Mouse (Mus musculus): Measurements from ENCODE around the gene Pomp. TPM values are rescaled to one million over a fixed set of nuclear protein-coding genes. Genes with fewer than 3 reads are reported as not detected.
A peak's percentile ranks its signal among the peaks of the same experiment; 100 is the strongest.

Gene Pomp
- total and polyA plus RNA-seq, 2 experiments: 71.0 to 233 TPM

DNA sequence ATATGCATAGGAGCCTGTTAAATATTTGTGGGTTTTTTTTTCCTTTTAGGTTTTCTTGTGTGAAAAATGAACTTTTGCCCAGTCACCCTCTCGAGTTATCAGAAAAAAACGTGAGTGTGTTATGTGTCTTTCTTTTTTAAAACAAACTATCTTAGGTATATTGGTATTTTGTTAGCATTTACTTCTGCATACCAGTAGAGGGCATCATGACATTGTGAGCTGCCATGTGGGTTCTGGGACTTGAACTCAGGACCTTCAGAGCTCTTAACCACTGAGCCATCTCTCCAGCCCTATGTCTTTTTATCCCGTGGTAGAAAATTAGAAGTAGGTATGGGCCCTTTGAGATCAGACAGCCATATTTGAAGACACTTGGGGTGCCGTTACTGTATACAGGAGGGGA is 8.4 kb downstream of the Pomp start:
- Histone ChIP-seq H3K4me1 (ENCODE audit: control insufficient read depth, insufficient read depth, low read length) (no peaks in the 10 kb centered on the region), H3K79me2 (ENCODE audit: control insufficient read depth, insufficient read depth, low read length) (peaks cover 9% of the 10 kb centered on the region; the same call in 1 of the 2 replicates), H3K27me3 (ENCODE audit: control insufficient read depth, insufficient read depth, low read length) (no peaks in the 10 kb centered on the region), H3K27ac (replicated peaks; ENCODE audit: insufficient read depth, low read depth, low read length) (no peak overlapping the region), H3K36me3 (ENCODE audit: control insufficient read depth, insufficient read depth, low read length) (peaks cover 43% of the 10 kb centered on the region), H3K9ac (ENCODE audit: low read depth, low read length) (no peak overlapping the region), H3K4me3 (ENCODE audit: insufficient read depth, low read depth, low read length) (no peak overlapping the region)
- TF ChIP-seq POLR2A (IDR thresholded peaks at IDR 0.05; ENCODE audit: extremely low read depth, insufficient read depth, low read length) (no peak), CTCF (IDR thresholded peaks at IDR 0.05; ENCODE audit: low read depth, low read length) (no peak)
- DNase-seq (ENCODE audit: extremely low read depth, low read depth, low spot score): no peak
- 91% methylated on average over 4 of the region's 4 CpGs for WGBS

- Histone ChIP-seq H3K4me3 (ENCODE audit: insufficient read depth, low read depth, low read length) (no peak overlapping the region), H3K27ac (replicated peaks; ENCODE audit: insufficient read depth, low read depth, low read length) (no peak overlapping the region), H3K9ac (ENCODE audit: low read depth, low read length) (no peak overlapping the region), H3K36me3 (ENCODE audit: control insufficient read depth, insufficient read depth, low read length) (peaks cover 39% of the 10 kb centered on the region), H3K27me3 (ENCODE audit: control insufficient read depth, insufficient read depth, low read length) (no peaks in the 10 kb centered on the region), H3K79me2 (ENCODE audit: control insufficient read depth, insufficient read depth, low read length) (peaks cover 3% of the 10 kb centered on the region; the same call in 1 of the 2 replicates), H3K4me1 (ENCODE audit: control insufficient read depth, insufficient read depth, low read length) (no peaks in the 10 kb centered on the region)
- DNase-seq (ENCODE audit: extremely low read depth, low read depth, low spot score): no peak
- whole genome bisulfite sequencing: 81% methylated on average over 6 of the region's 6 CpGs
- TF ChIP-seq POLR2A (IDR thresholded peaks at IDR 0.05; ENCODE audit: extremely low read depth, insufficient read depth, low read length) (no peak), CTCF (IDR thresholded peaks at IDR 0.05; ENCODE audit: low read depth, low read length) (no peak)
Measured at GRCm38 (mm10) chr5:147869568-147869967, 9.3 kb downstream of the Pomp start.

DNA sequence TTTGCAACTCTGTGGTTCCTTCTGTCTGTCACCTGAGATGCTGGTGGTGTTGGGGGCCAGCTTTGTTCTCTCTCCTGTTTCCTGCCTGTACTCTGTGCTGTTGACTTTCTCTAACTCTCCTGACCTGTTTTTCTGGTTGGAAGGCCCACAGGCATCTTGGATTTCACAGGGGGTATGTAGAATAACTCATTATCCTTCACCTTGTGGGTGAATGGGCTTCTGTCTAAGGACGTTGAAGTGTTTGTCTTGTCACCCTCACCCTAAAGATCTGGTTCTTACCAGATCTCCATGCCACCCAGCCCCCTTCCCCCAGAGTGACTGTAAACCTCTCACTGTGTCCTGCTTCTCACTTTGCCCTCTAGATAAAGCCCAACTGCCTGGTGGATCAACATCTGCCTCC is 10.0 kb downstream of the Pomp start:
- no peak for TF ChIP-seq CTCF (IDR thresholded peaks at IDR 0.05; ENCODE audit: low read depth, low read length)
- no peak for TF ChIP-seq POLR2A (IDR thresholded peaks at IDR 0.05; ENCODE audit: extremely low read depth, insufficient read depth, low read length)
- Histone ChIP-seq H3K4me1 (ENCODE audit: control insufficient read depth, insufficient read depth, low read length) (no peaks in the 10 kb centered on the region), H3K27ac (replicated peaks; ENCODE audit: insufficient read depth, low read depth, low read length) (no peak overlapping the region), H3K9ac (ENCODE audit: low read depth, low read length) (no peak overlapping the region), H3K27me3 (ENCODE audit: control insufficient read depth, insufficient read depth, low read length) (no peaks in the 10 kb centered on the region), H3K4me3 (ENCODE audit: insufficient read depth, low read depth, low read length) (no peak overlapping the region), H3K79me2 (ENCODE audit: control insufficient read depth, insufficient read depth, low read length) (no peaks in the 10 kb centered on the region; the same call in 1 of the 2 replicates), H3K36me3 (ENCODE audit: control insufficient read depth, insufficient read depth, low read length) (peaks cover 37% of the 10 kb centered on the region)
- no peak for DNase-seq (ENCODE audit: extremely low read depth, low read depth, low spot score)
- 73% methylated on average over 1 of the region's 1 CpGs for WGBS

GRCm38 (mm10) chr5:147871091-147871820 is 11.0 kb downstream of the Pomp start:
- Histone ChIP-seq H3K4me1 (ENCODE audit: control insufficient read depth, insufficient read depth, low read length) (no peaks in the 10 kb centered on the region), H3K4me3 (ENCODE audit: insufficient read depth, low read depth, low read length) (no peak overlapping the region), H3K36me3 (ENCODE audit: control insufficient read depth, insufficient read depth, low read length) (peaks cover 44% of the 10 kb centered on the region), H3K79me2 (ENCODE audit: control insufficient read depth, insufficient read depth, low read length) (no peaks in the 10 kb centered on the region; the same call in 1 of the 2 replicates), H3K27ac (replicated peaks; ENCODE audit: insufficient read depth, low read depth, low read length) (no peak overlapping the region), H3K9ac (ENCODE audit: low read depth, low read length) (no peak overlapping the region), H3K27me3 (ENCODE audit: control insufficient read depth, insufficient read depth, low read length) (no peaks in the 10 kb centered on the region)
- WGBS: 80% methylated on average over 15 of the region's 15 CpGs
- no peak for DNase-seq (ENCODE audit: extremely low read depth, low read depth, low spot score)
- TF ChIP-seq POLR2A (IDR thresholded peaks at IDR 0.05; ENCODE audit: extremely low read depth, insufficient read depth, low read length) (no peak), CTCF (IDR thresholded peaks at IDR 0.05; ENCODE audit: low read depth, low read length) (no peak)

- WGBS: 54% methylated on average over 18 of the region's 18 CpGs
- H3K27me3 ChIP-seq (ENCODE audit: control insufficient read depth, insufficient read depth, low read length): no peaks in the 10 kb centered on the region
- H3K4me1 ChIP-seq (ENCODE audit: control insufficient read depth, insufficient read depth, low read length): no peaks in the 10 kb centered on the region
- DNase-seq (ENCODE audit: extremely low read depth, low read depth, low spot score): peak; percentile 87
- H3K4me3 ChIP-seq (ENCODE audit: insufficient read depth, low read depth, low read length): no peak overlapping the region
- no peaks in the 10 kb centered on the region for H3K79me2 ChIP-seq (ENCODE audit: control insufficient read depth, insufficient read depth, low read length)
- TF ChIP-seq POLR2A (IDR thresholded peaks at IDR 0.05; ENCODE audit: extremely low read depth, insufficient read depth, low read length): no peak
- no peak for TF ChIP-seq CTCF (IDR thresholded peaks at IDR 0.05; ENCODE audit: low read depth, low read length)
- no peak overlapping the region for H3K27ac ChIP-seq (replicated peaks; ENCODE audit: insufficient read depth, low read depth, low read length)
- no peak overlapping the region for H3K9ac ChIP-seq (ENCODE audit: low read depth, low read length)
- peaks cover 55% of the 10 kb centered on the region for H3K36me3 ChIP-seq (ENCODE audit: control insufficient read depth, insufficient read depth, low read length)
Measured at GRCm38 (mm10) chr5:147874491-147875065, 14.3 kb downstream of the Pomp start.

DNA sequence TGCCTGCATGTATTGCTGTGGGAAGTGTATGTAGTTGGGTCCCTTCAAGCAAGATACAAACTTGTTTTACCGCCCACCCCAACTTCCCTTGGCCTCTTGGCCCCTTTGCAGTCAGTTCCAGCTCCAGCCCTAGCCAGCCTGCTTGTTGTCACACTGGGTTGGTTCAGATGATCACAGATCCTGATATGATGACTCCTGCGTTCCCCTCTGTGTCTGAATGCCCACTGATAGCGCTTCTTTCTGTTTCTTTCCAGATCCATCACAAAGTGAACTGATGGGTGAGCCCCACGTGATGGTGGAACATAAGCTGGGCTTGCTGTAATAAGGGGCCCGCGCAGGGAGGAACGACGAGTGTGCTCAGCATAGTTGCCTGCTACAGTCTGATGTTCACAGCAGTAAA is 14.9 kb downstream of the Pomp start:
- no peak overlapping the region for H3K27ac ChIP-seq (replicated peaks; ENCODE audit: insufficient read depth, low read depth, low read length)
- H3K36me3 ChIP-seq (ENCODE audit: control insufficient read depth, insufficient read depth, low read length): peaks cover 50% of the 10 kb centered on the region

More for the DNA sequence above, 14.9 kb downstream of the Pomp start:
- no peak for DNase-seq (ENCODE audit: extremely low read depth, low read depth, low spot score)
- 96% methylated on average over 8 of the region's 8 CpGs for WGBS
- no peak overlapping the region for H3K4me3 ChIP-seq (ENCODE audit: insufficient read depth, low read depth, low read length)
- H3K4me1 ChIP-seq (ENCODE audit: control insufficient read depth, insufficient read depth, low read length): peaks cover 5% of the 10 kb centered on the region
- H3K27me3 ChIP-seq (ENCODE audit: control insufficient read depth, insufficient read depth, low read length): no peaks in the 10 kb centered on the region
- TF ChIP-seq CTCF (IDR thresholded peaks at IDR 0.05; ENCODE audit: low read depth, low read length) (no peak), POLR2A (IDR thresholded peaks at IDR 0.05; ENCODE audit: extremely low read depth, insufficient read depth, low read length) (no peak)
- no peaks in the 10 kb centered on the region for H3K79me2 ChIP-seq (ENCODE audit: control insufficient read depth, insufficient read depth, low read length)
- H3K9ac ChIP-seq (ENCODE audit: low read depth, low read length): no peak overlapping the region
